Mouse (Mus musculus) ES-E14 (cell line): ENCODE measurements around the gene Samd13.

Experiments used
- CHD2 ChIP-seq: IDR thresholded peaks from 2 replicates; pipeline ENCODE4 v1.6.1; 2014; ENCODE audit warnings: mild to moderate bottlenecking, low read depth, low read length, inconsistent platforms
- MAFK ChIP-seq: IDR thresholded peaks from 2 replicates; pipeline ENCODE4 v1.6.1; 2014; ENCODE audit warnings: mild to moderate bottlenecking, low read depth, low read length, inconsistent platforms; ENCODE audit not compliant: insufficient read depth
- ZC3H11A ChIP-seq: IDR thresholded peaks from 2 replicates; pipeline ENCODE4 v1.6.1; 2012; ENCODE audit warnings: low read depth, mild to moderate bottlenecking, inconsistent platforms, low read length, borderline replicate concordance
- ZNF384 ChIP-seq: IDR thresholded peaks from 2 replicates; pipeline ENCODE4 v1.6.1; 2012; ENCODE audit warnings: low read depth, low read length, inconsistent platforms

- TF ChIP-seq MAFK (no peak), CHD2 (no peak), ZC3H11A (no peak), ZNF384 (no peak)
Measured at GRCm38 (mm10) chr3:146616533-146617283, 68.7 kb downstream of the Samd13 start.
